Mouse (Mus musculus) neural tube, embryonic 11.5 days (tissue): Measurements from ENCODE around the gene Bmpr2. TPM values are rescaled to one million over a fixed set of nuclear protein-coding genes. Genes with fewer than 3 reads are reported as not detected.

Source experiments
- ATAC-seq: fragments of 200-750 bp; cut with Nextera tagmentation; 2 replicates; pipeline ENCODE4 v1.8.0; 2017; ENCODE audit warnings: moderate number of reproducible peaks, mild to moderate bottlenecking, moderate TSS enrichment, moderate library complexity; ENCODE audit not compliant: insufficient read depth, low FRiP score, low TSS enrichment
- DNase-seq: peaks from one replicate; pipeline ENCODE4 v3.0.0-alpha.2; 2015; ENCODE audit warnings: low spot score
- H3K27ac ChIP-seq: fragments of 300-500 bp; sonication (generic); 2 replicates; pipeline ENCODE4 v1.5.1; 2014; ENCODE audit warnings: low read depth, mild to moderate bottlenecking, low read length
- H3K27me3 ChIP-seq: fragments of 300-500 bp; sonication (generic); 2 replicates; pipeline ENCODE4 v1.6.1; 2014; ENCODE audit warnings: mild to moderate bottlenecking, low read length, mixed read lengths; ENCODE audit not compliant: control insufficient read depth, insufficient read depth
- H3K36me3 ChIP-seq: fragments of 300-500 bp; sonication (generic); 2 replicates; pipeline ENCODE4 v1.6.1; 2014; ENCODE audit warnings: mild to moderate bottlenecking, low read length, moderate library complexity, mixed read lengths; ENCODE audit not compliant: control insufficient read depth, insufficient read depth
- H3K4me1 ChIP-seq: fragments of 300-500 bp; sonication (generic); 2 replicates; pipeline ENCODE4 v1.6.1; 2014; ENCODE audit warnings: low read length, mixed read lengths; ENCODE audit not compliant: control insufficient read depth, insufficient read depth
- H3K4me2 ChIP-seq: fragments of 300-500 bp; sonication (generic); 2 replicates; pipeline ENCODE4 v1.6.1; 2014; ENCODE audit warnings: low read depth, mild to moderate bottlenecking, moderate library complexity
- H3K4me3 ChIP-seq: fragments of 300-500 bp; sonication (generic); 2 replicates; pipeline ENCODE4 v1.5.1; 2014; ENCODE audit warnings: low read depth, low read length
- H3K9ac ChIP-seq: fragments of 300-500 bp; sonication (generic); 2 replicates; pipeline ENCODE4 v1.6.1; 2014; ENCODE audit warnings: mild to moderate bottlenecking, low read length
- H3K9me3 ChIP-seq: fragments of 300-500 bp; sonication (generic); 2 replicates; pipeline ENCODE4 v1.6.1; 2016; ENCODE audit warnings: low read length; ENCODE audit not compliant: control insufficient read depth
- WGBS: fragments of 180-500 bp; shearing (Covaris S2); extraction: QIAGEN DNeasy Blood & Tissue Kit; methylation state at CpG from one replicate; pipeline ENCODE4 v1.1.7; 2014; 5-methylcytosine and 5-hydroxymethylcytosine counted together
- polyA plus RNA-seq: library from polyadenylated mRNA; unstranded; fragments of >200 nt; fragmentation: Nextera tagmentation; extraction: Ambion mirVana; gene quantifications from 2 replicates; pipeline ENCODE4 v1.2.1, GENCODE M21; 2014

The Bmpr2 gene
- polyA plus RNA-seq, 1 experiment from 2014 or later, result 12.7 TPM

GRCm38 (mm10) chr1:59918075-59918474, 154.9 kb downstream of the Bmpr2 start:
- Histone ChIP-seq H3K4me3 (no peak overlapping the region), H3K27ac (no peak overlapping the region), H3K4me1 (peaks cover 10% of the 10 kb centered on the region), H3K9ac (no peak overlapping the region), H3K9me3 (no peaks in the 10 kb centered on the region), H3K4me2 (no peak overlapping the region), H3K27me3 (no peaks in the 10 kb centered on the region), H3K36me3 (no peaks in the 10 kb centered on the region)
- DNase-seq (no peak), ATAC-seq (no peak)

- Histone ChIP-seq H3K27ac (no peak overlapping the region), H3K36me3 (no peaks in the 10 kb centered on the region), H3K27me3 (no peaks in the 10 kb centered on the region), H3K4me2 (no peak overlapping the region), H3K9ac (no peak overlapping the region), H3K4me1 (no peaks in the 10 kb centered on the region), H3K4me3 (no peak overlapping the region), H3K9me3 (no peaks in the 10 kb centered on the region)
- ATAC-seq (no peak), DNase-seq (no peak)
- WGBS, result 73% methylated on average over 1 of the region's 1 CpGs
Measured at GRCm38 (mm10) chr1:59923201-59923600, 160.0 kb downstream of the Bmpr2 start.

- no peak overlapping the region for H3K4me3 ChIP-seq
- DNase-seq, result no peak
- H3K4me1 ChIP-seq, result no peaks in the 10 kb centered on the region
- H3K27me3 ChIP-seq, result no peaks in the 10 kb centered on the region
- no peaks in the 10 kb centered on the region for H3K9me3 ChIP-seq
- H3K4me2 ChIP-seq, result no peak overlapping the region
- H3K27ac ChIP-seq, result no peak overlapping the region
- 96% methylated on average over 1 of the region's 1 CpGs for WGBS
- H3K9ac ChIP-seq, result no peak overlapping the region
- no peaks in the 10 kb centered on the region for H3K36me3 ChIP-seq
- no peak for ATAC-seq
Measured at GRCm38 (mm10) chr1:59923673-59924072, 160.5 kb downstream of the Bmpr2 start.

- WGBS, result 86% methylated on average over 2 of the region's 2 CpGs
- Histone ChIP-seq H3K9me3 (no peaks in the 10 kb centered on the region), H3K36me3 (no peaks in the 10 kb centered on the region), H3K4me2 (no peak overlapping the region), H3K4me3 (no peak overlapping the region), H3K27ac (no peak overlapping the region), H3K4me1 (no peaks in the 10 kb centered on the region), H3K27me3 (no peaks in the 10 kb centered on the region), H3K9ac (no peak overlapping the region)
- ATAC-seq, result no peak
- DNase-seq, result no peak
Measured at GRCm38 (mm10) chr1:59924411-59924810, 161.2 kb downstream of the Bmpr2 start.

GRCm38 (mm10) chr1:59926021-59926672, 162.9 kb downstream of the Bmpr2 start:
- no peak overlapping the region for H3K4me2 ChIP-seq
- H3K4me3 ChIP-seq, result no peak overlapping the region
- H3K27ac ChIP-seq, result no peak overlapping the region
- DNase-seq (no peak), ATAC-seq (no peak)
- H3K9ac ChIP-seq, result no peak overlapping the region
- H3K36me3 ChIP-seq, result no peaks in the 10 kb centered on the region
- H3K4me1 ChIP-seq, result no peaks in the 10 kb centered on the region
- 84% methylated on average over 3 of the region's 3 CpGs for WGBS
- H3K27me3 ChIP-seq, result no peaks in the 10 kb centered on the region
- no peaks in the 10 kb centered on the region for H3K9me3 ChIP-seq

- H3K9me3 ChIP-seq, result no peaks in the 10 kb centered on the region
- no peak overlapping the region for H3K27ac ChIP-seq
- H3K36me3 ChIP-seq, result no peaks in the 10 kb centered on the region
- ATAC-seq (no peak), DNase-seq (no peak)
- H3K9ac ChIP-seq, result no peak overlapping the region
- H3K4me3 ChIP-seq, result no peak overlapping the region
- WGBS, result 84% methylated on average over 2 of the region's 2 CpGs
- no peak overlapping the region for H3K4me2 ChIP-seq
- no peaks in the 10 kb centered on the region for H3K4me1 ChIP-seq
- H3K27me3 ChIP-seq, result no peaks in the 10 kb centered on the region
Measured at GRCm38 (mm10) chr1:59927131-59927680, 164.0 kb downstream of the Bmpr2 start.

Other genes starting within 250 kb of the Bmpr2 start
- 4.0 and 4.4 TPM in 2 replicates for gene Gm973, start 247.1 kb upstream of the Bmpr2 start, polyA plus RNA-seq
- 503 and 520 TPM in 2 replicates for gene Sumo1, start 92.6 kb upstream of the Bmpr2 start, polyA plus RNA-seq
- gene Nop58, start 78.4 kb upstream of the Bmpr2 start, polyA plus RNA-seq, result 237 and 261 TPM in 2 replicates
- 18.5 and 18.9 TPM in 2 replicates for gene Fam117b, start 149.6 kb downstream of the Bmpr2 start, polyA plus RNA-seq